Mouse (Mus musculus) heart, adult 8-10 months (tissue): Measurements from ENCODE around the gene Gca. TPM values are rescaled to one million over a fixed set of nuclear protein-coding genes. Genes with fewer than 3 reads are reported as not detected.
"Not testable (repeated sequence)": the region's sequence is repeated elsewhere in the genome, so short reads cannot be mapped to it uniquely, and the experiment has no call there.

ENCODE experiments used
- DNase-seq: peaks from one replicate; pipeline ENCODE4 v3.0.0; 2022; ENCODE audit warnings: low spot score
- total RNA-seq, 4 experiments: library from RNA; stranded (reverse); gene quantifications; 2 replicates each; pipeline ENCODE4 v1.2.4; 2022

Gene Gca
- total RNA-seq, 4 experiments from 2014 or later = 19.5 to 37.3 (median 27.3) TPM

DNA sequence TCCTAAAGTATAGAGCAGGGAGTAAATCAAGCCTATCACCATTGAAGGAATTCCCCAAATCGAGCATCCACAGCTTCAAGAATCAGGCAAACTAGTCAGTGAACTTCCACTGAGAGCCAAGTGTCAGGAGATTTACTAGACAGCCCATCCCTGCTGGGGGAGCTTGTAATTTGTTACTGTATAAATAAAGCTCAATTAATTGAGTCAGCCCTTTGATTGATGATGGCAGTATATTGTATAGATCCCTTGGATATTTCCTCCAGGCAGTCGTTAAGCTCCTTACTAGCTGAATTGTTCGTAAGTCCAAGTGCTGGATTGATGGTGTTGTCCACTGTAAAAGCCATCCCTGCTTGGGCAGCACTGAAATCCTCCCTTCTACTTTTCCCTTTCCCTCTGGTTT is 5.8 kb downstream of the Gca start:
- DNase-seq = no peak

DNA sequence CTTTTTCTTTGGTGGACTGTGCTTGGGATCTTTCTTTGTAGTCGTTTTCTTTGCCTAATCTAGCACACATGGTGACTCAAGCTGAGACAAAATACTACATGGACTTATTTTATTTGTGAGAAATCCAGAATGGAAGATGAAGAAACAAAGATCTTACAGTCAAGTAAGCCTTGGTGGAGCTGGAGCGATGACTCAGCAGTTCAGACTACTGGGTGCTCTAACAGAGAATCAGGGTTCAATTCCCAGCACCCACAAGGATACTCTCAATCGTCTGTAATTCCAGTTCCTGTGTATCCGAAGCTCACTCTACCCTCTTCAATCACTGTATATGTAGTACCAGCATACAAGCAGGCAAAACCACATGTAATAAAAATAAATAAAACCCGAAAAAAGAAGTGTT is 6.2 kb downstream of the Gca start:
- DNase-seq = no peak

DNA sequence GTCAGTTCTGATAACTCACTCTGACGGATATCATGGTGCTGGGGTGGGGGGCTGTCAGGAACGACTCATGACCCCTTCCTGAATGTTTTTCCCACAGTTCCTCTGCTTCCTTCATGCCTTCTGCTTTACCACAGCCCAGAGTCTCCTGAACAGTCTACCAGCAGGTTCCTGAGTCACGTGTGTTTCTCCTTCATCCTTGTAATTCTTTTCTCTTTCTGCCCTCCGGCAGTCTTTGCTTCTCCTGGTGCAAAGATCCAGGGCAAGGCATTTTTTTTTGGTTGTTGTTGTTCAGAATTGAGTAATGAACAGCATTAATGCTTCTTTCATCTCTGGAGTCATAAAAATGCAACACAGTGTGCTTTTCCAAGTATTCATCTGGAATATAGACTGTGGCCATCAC is 6.7 kb downstream of the Gca start:
- DNase-seq = no peak

DNA sequence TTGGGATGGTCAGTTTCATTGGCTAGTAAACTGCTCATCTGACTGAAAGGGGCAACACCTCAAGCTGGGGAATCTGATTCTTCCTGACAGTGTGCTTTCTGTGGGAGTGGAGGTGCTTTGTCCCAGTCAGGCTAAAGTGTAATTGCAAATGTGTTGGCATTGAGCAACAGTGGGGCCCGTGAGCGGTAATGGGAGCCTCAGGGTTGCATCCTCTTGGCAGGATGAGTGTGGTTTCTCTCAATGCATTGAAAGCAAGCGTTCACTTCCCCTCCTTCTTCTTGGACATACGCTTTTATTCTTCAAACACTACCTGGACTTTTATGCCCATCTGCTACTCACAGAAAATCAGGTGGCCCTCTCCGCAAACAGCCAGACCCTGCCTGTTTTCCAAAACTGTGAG is 8.7 kb downstream of the Gca start:
- DNase-seq = no peak

DNA sequence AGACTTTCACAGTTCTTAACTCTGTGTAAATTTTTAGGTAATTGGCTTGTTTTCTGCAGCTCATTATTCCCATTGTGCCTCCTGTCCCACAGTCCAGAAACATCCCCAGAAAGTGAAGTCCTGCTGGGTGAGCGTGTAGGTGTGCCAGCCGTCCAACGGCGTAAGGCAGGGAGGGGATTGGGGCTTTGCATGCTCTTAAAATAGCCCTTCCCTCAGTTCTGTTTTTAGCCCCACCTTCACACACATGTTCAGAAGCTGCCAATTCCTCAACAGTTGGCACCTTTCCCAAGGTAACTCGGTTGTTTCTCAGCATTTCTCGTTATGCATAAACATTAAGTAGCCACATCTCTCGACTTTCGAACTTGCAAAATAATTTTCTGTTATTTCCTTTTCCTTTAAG is 17.6 kb downstream of the Gca start:
- peak; percentile 34 for DNase-seq

DNA sequence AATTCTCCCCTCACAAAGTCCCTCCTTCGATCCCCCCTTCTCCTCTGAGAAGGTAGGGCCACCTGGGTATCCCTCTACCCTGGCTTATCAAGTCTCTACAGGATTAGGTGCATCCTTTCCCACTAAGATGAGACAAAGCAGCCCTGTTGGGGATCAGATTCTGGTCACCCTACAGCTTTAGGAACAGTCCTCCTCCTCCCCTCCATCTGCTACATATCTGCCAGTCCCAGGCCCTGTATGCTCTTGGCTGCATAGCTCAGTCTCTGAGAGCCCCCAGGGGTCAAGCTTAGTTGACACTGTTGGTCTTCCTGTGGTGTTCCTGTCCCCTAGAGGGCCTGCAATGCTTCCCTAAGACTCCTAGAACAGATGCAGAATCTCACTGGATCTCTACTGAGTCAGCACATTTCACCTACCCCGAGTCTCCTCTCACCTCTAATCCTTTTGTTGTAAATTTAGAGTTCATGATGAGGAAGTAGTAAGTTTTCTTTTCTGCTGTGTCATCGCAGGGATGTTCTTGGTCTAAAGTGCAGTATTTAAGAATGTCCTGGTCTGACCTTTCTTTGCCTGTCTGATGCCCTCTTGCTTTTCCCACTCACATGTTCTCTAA is 21.0 kb downstream of the Gca start:
- DNase-seq = no peak

DNA sequence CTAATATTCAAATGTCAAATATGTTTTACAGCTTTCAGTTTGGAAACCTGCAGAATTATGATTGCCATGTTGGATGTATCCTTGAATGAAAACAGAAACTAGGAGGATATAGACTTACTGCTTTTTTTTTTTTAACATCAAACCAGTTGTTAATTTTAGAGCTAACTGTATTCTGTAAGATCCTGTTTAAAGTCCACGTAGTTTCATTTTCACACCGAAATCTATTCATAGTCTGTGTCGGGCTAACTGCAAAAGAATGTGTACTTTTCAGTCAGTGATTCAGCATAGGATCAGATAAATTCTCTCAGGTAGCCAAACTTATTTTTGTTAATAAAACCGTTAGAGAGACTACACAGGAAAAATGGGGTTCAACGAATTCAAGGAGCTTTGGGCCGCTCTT is 21.8 kb downstream of the Gca start:
- no peak for DNase-seq

DNA sequence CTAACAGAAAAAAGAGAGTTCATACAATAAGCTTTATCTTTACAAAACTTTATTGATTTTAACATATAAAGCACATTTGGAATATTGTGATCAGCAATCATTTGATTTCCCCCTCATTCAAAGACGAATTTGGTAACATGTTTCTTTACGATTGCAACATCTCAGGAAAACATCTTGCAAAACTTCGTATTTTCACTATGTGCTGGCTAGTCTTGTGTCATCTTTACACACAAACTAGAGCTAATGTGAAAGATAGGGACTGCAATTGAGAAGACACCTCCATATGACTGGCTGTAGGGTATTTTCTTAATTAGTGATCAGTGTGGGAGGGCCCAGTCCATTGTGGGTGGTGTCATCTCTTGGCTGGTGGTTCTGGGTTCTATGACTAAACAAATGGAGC is 42.2 kb downstream of the Gca start:
- no peak for DNase-seq

DNA sequence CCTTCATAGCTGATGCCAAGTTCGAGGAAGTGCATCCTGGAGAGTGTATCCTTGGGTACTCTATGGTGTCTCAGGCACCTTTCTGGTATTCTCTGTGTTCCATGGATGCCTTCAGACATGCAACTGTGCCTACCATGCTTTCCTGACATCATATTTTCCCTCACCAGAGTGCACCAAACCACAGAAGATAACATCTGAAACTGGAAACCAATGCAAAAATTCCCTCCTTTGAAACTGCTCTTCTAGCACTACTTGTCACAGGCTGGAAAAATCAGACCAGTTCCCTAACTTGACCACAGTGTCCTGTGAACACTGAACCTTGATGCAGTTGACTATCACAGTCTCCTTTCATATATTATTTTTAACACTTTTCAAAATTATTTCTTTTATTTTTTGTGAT is 45.5 kb downstream of the Gca start:
- DNase-seq = no peak

DNA sequence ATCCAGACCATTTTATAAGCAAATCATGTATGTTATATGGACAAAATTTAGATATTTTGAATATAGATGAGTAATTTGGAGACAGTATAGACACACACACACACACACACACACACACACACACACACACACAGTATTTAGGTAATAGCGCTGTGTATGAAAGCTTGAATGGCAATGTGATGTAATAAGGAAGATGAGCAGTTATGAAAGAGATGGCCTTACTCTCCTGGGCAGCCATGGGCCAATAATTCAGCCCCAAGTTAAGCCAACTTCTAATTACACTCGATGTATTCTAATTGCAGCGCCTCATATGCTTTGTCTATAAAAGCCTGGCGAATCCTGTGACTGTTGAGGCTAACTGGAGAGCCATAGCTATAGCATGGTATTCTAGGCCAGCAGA is 50.3 kb downstream of the Gca start:
- DNase-seq = not testable (repeated sequence)

DNA sequence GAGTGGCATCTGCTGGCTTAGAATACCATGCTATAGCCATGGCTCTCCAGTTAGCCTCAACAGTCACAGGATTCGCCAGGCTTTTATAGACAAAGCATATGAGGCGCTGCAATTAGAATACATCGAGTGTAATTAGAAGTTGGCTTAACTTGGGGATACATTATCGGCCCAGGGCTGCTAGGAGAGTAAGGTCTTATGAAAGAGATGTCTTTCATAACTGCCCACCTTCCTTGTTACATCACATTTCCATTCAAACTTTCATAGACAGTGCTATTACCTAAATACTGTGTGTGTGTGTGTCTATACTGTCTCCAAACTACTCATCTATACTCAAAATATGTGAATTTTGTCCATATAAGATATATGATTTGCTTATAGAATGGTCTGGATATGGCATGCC is 51.2 kb downstream of the Gca start:
- DNase-seq = no peak

DNA sequence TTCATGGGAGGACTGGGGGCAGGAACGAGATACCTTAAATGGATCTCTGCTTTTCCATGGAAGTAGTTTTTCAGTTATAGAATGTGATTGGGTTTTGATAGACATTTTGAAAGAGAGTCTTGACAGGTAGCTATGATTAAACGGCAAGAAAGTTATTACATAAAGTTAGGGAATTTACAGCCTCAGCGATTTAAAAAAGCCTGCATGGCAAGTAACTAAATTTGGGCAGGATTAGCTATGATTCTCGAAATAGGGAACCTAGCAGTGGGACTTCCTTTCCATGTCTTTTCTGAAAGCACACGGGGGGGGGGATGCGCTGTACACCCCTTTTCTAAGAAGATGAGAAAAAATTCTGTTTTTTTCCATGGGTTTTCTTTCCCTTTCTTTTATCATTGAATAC is 53.2 kb downstream of the Gca start:
- no peak for DNase-seq

DNA sequence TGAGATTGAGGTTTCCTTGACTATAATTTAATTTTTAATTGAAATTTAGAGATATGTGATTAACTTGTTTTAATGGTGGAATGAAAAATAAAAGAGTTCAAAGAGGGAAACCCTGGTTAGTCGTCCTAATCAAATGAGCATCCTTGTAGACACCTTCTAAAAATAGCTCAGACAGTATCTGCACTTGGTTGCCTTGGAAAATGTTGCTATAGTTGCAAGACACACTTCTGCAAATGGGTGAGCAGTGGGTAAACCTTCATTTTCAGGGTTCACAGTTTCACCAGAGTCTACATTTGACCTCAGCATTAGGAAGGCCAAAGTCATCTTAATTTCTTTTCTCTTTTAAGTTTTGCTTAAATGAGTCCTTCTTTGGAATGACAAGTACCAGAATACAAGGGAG is 54.3 kb downstream of the Gca start:
- DNase-seq = no peak

DNA sequence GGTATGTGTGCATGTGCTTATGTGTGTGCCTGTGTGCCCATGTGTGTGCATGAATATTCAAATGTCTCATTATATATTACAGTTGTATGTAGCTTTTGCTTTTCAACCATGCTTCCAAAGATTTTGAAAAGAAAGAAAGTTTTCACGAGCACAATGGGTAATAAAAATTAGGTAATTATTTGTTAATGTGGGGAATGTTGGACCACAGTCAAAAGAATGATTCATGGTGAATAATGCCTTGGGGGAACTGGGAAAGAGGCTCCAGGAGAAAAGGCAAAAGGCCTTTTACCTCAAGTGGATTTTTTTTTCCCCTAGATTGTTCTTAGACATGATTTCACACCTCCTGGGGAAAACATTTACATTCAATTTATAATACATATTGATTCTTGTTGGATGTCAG is 61.9 kb downstream of the Gca start:
- DNase-seq = no peak

DNA sequence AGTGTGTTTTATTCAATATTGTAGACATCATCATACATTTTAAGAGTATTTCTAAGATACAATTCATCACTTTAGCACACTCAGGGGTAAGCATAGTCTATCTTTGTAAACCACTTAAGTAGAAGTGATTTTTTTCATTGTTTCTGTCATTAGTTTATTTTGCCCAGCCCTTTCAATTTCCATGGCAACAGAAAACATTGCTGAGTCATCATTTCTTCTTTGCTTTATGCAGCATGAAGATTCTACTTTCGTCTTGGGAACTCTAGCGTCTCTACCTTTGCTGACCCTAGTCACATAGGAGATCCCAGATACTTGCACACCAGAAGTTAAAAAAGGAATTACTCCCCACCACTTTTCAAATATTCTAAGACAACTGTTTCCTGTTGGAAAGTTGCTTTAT is 63.6 kb downstream of the Gca start:
- no peak for DNase-seq

DNA sequence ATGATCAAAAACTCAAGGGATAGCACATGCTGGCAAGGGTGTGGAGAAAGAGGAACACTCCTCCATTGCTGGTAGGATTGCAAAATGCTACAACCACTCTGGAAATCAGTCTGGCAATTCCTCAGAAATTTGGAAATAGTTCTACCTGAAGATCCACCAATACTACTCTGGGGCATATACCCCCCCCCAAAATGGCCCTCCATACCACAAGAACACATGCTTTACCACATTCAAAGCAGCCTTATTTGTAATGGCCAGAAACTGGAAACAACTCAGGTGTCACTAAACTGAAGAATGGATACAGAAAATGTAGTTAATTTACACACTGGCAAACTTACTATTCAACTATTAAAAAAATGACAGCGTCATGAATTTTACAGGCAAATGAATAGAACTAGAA is 66.6 kb downstream of the Gca start:
- DNase-seq = no peak

DNA sequence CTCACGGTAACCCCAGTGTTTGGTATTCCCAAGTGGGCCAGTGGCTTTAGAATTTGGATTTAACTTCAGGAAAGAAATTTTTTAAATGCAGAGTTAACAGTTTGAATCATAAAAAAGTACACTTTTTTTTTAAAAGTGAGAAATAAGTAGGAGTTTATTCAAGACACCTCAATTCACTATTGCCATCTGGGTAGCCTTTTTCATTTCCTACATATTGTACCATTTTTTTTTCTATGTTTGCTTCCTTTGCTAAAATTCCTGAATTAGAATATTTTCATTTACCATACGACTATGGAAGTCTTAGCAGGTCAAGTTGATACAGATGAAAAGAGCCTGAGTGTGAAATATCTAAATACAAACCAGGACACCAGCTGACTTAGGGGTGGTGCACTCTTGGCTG is 79.0 kb downstream of the Gca start:
- DNase-seq = no peak

Other genes with a start within 250 kb of the Gca start
- not detected for gene Gcg, start 180.6 kb upstream of the Gca start, total RNA-seq
- 1 to 10 TPM; 2.3 to 4.4 (median 3.0) TPM for gene Fap, start 90.2 kb upstream of the Gca start, total RNA-seq
- gene Ifih1, start 18.0 kb upstream of the Gca start, total RNA-seq = 1 to 10 TPM; 4.7 to 8.1 (median 6.3) TPM